Mouse (Mus musculus): Measurements from ENCODE around the gene Dph2. TPM values are rescaled to one million over a fixed set of nuclear protein-coding genes. Genes with fewer than 3 reads are reported as not detected.
A peak's percentile ranks its signal among the peaks of the same experiment; 100 is the strongest.

Gene Dph2
- polyA plus RNA-seq, 1 experiment from 2014 or later = 18.2 TPM

GRCm38 (mm10) chr4:117869317-117869716 is 22.5 kb downstream of the Dph2 start:
- Histone ChIP-seq H3K4me2 (no peak overlapping the region), H3K9ac (no peak overlapping the region), H3K36me3 (peaks cover 7% of the 10 kb centered on the region), H3K27me3 (0 out of 2 replicates have a peak, but pooled peaks cover 4% of the 10 kb centered on the region), H3K27ac (no peak overlapping the region), H3K4me1 (peaks cover 24% of the 10 kb centered on the region), H3K9me3 (no peaks in the 10 kb centered on the region), H3K4me3 (no peak overlapping the region)
- ATAC-seq (ENCODE audit: borderline replicate concordance, extremely low read depth, low FRiP score, low TSS enrichment) = no peak
- WGBS = 59% methylated on average over 9 of the region's 9 CpGs

GRCm38 (mm10) chr4:117867823-117868222 is 24.0 kb downstream of the Dph2 start:
- Histone ChIP-seq H3K36me3 (no peaks in the 10 kb centered on the region), H3K4me1 (peaks cover 23% of the 10 kb centered on the region), H3K4me3 (no peak overlapping the region), H3K9me3 (no peaks in the 10 kb centered on the region), H3K9ac (no peak overlapping the region), H3K4me2 (peak overlapping the region; percentile 20), H3K27me3 (0 out of 2 replicates have a peak, but pooled peaks cover 4% of the 10 kb centered on the region), H3K27ac (no peak overlapping the region)
- WGBS = 19% methylated on average over 24 of the region's 24 CpGs
- ATAC-seq (ENCODE audit: borderline replicate concordance, extremely low read depth, low FRiP score, low TSS enrichment) = no peak

GRCm38 (mm10) chr4:117867000-117867399 is 24.8 kb downstream of the Dph2 start:
- Histone ChIP-seq H3K27me3 (0 out of 2 replicates have a peak, but pooled peaks cover 4% of the 10 kb centered on the region), H3K9ac (no peak overlapping the region), H3K4me1 (peaks cover 22% of the 10 kb centered on the region), H3K9me3 (no peaks in the 10 kb centered on the region), H3K36me3 (no peaks in the 10 kb centered on the region), H3K4me2 (no peak overlapping the region), H3K27ac (no peak overlapping the region), H3K4me3 (no peak overlapping the region)
- ATAC-seq (ENCODE audit: borderline replicate concordance, extremely low read depth, low FRiP score, low TSS enrichment) = no peak
- WGBS = 43% methylated on average over 6 of the region's 6 CpGs

GRCm38 (mm10) chr4:117866083-117866482 is 25.7 kb downstream of the Dph2 start:
- Histone ChIP-seq H3K4me2 (peak overlapping the region; percentile 1; the same call in 1 of the 2 replicates), H3K27ac (0 out of 2 replicates have a peak overlapping the region, but pooled peaks have one; percentile 21), H3K27me3 (0 out of 2 replicates have a peak, but pooled peaks cover 4% of the 10 kb centered on the region), H3K36me3 (no peaks in the 10 kb centered on the region), H3K4me1 (peaks cover 24% of the 10 kb centered on the region), H3K9me3 (no peaks in the 10 kb centered on the region), H3K9ac (no peak overlapping the region), H3K4me3 (no peak overlapping the region)
- 52% methylated on average over 9 of the region's 9 CpGs for WGBS
- peak; percentile 46; the same call in 1 of the 2 replicates for ATAC-seq (ENCODE audit: borderline replicate concordance, extremely low read depth, low FRiP score, low TSS enrichment)

- no peak overlapping the region for H3K9ac ChIP-seq
- no peak overlapping the region for H3K27ac ChIP-seq
- 45% methylated on average over 4 of the region's 4 CpGs for WGBS
- no peaks in the 10 kb centered on the region for H3K9me3 ChIP-seq
- no peaks in the 10 kb centered on the region for H3K36me3 ChIP-seq
- H3K4me2 ChIP-seq = no peak overlapping the region
- no peak overlapping the region for H3K4me3 ChIP-seq
- ATAC-seq (ENCODE audit: borderline replicate concordance, extremely low read depth, low FRiP score, low TSS enrichment) = no peak
- 0 out of 2 replicates have a peak, but pooled peaks cover 4% of the 10 kb centered on the region for H3K27me3 ChIP-seq
- H3K4me1 ChIP-seq = peaks cover 24% of the 10 kb centered on the region
Measured at GRCm38 (mm10) chr4:117862823-117863222, 29.0 kb downstream of the Dph2 start.

- no peak overlapping the region for H3K4me3 ChIP-seq
- no peak for ATAC-seq (ENCODE audit: borderline replicate concordance, extremely low read depth, low FRiP score, low TSS enrichment)
Measured at GRCm38 (mm10) chr4:117860570-117860969, 31.3 kb downstream of the Dph2 start.

GRCm38 (mm10) chr4:117858794-117859193 is 33.0 kb downstream of the Dph2 start:
- WGBS = 53% methylated on average over 3 of the region's 3 CpGs
- Histone ChIP-seq H3K4me2 (no peak overlapping the region), H3K4me1 (peaks cover 15% of the 10 kb centered on the region), H3K27me3 (no peaks in the 10 kb centered on the region), H3K4me3 (no peak overlapping the region), H3K9me3 (no peaks in the 10 kb centered on the region), H3K27ac (no peak overlapping the region), H3K36me3 (no peaks in the 10 kb centered on the region), H3K9ac (no peak overlapping the region)
- no peak for ATAC-seq (ENCODE audit: borderline replicate concordance, extremely low read depth, low FRiP score, low TSS enrichment)

More at GRCm38 (mm10) chr4:117860570-117860969, 31.3 kb downstream of the Dph2 start:
- Histone ChIP-seq H3K4me2 (no peak overlapping the region), H3K27ac (no peak overlapping the region), H3K27me3 (no peaks in the 10 kb centered on the region), H3K9ac (no peak overlapping the region), H3K36me3 (no peaks in the 10 kb centered on the region), H3K9me3 (no peaks in the 10 kb centered on the region), H3K4me1 (peaks cover 12% of the 10 kb centered on the region)
- WGBS = 81% methylated on average over 9 of the region's 9 CpGs

GRCm38 (mm10) chr4:117855146-117855545 is 36.7 kb downstream of the Dph2 start:
- Histone ChIP-seq H3K27me3 (no peaks in the 10 kb centered on the region), H3K9ac (no peak overlapping the region), H3K4me1 (0 out of 2 replicates have a peak, but pooled peaks cover 5% of the 10 kb centered on the region), H3K4me2 (no peak overlapping the region), H3K27ac (no peak overlapping the region), H3K36me3 (no peaks in the 10 kb centered on the region), H3K9me3 (no peaks in the 10 kb centered on the region), H3K4me3 (no peak overlapping the region)
- 44% methylated on average over 9 of the region's 9 CpGs for WGBS
- ATAC-seq (ENCODE audit: borderline replicate concordance, extremely low read depth, low FRiP score, low TSS enrichment) = no peak

GRCm38 (mm10) chr4:117852152-117852868 is 39.5 kb downstream of the Dph2 start:
- no peaks in the 10 kb centered on the region for H3K27me3 ChIP-seq
- no peak overlapping the region for H3K4me2 ChIP-seq
- H3K4me1 ChIP-seq = 0 out of 2 replicates have a peak, but pooled peaks cover 7% of the 10 kb centered on the region
- no peaks in the 10 kb centered on the region for H3K36me3 ChIP-seq
- WGBS = 75% methylated on average over 10 of the region's 10 CpGs
- no peaks in the 10 kb centered on the region for H3K9me3 ChIP-seq
- H3K9ac ChIP-seq = no peak overlapping the region
- no peak for ATAC-seq (ENCODE audit: borderline replicate concordance, extremely low read depth, low FRiP score, low TSS enrichment)
- H3K27ac ChIP-seq = no peak overlapping the region
- H3K4me3 ChIP-seq = no peak overlapping the region

- Histone ChIP-seq H3K27ac (no peak overlapping the region), H3K36me3 (no peaks in the 10 kb centered on the region), H3K4me1 (0 out of 2 replicates have a peak, but pooled peaks cover 10% of the 10 kb centered on the region), H3K9ac (no peak overlapping the region), H3K4me2 (no peak overlapping the region), H3K27me3 (no peaks in the 10 kb centered on the region), H3K9me3 (no peaks in the 10 kb centered on the region), H3K4me3 (no peak overlapping the region)
- ATAC-seq (ENCODE audit: borderline replicate concordance, extremely low read depth, low FRiP score, low TSS enrichment) = no peak
- 68% methylated on average over 7 of the region's 7 CpGs for WGBS
Measured at GRCm38 (mm10) chr4:117850871-117851270, 41.0 kb downstream of the Dph2 start.

- Histone ChIP-seq H3K9me3 (no peaks in the 10 kb centered on the region), H3K4me1 (0 out of 2 replicates have a peak, but pooled peaks cover 8% of the 10 kb centered on the region)
Measured at GRCm38 (mm10) chr4:117850176-117850575, 41.7 kb downstream of the Dph2 start.

GRCm38 (mm10) chr4:117849506-117849905 is 42.3 kb downstream of the Dph2 start:
- Histone ChIP-seq H3K36me3 (no peaks in the 10 kb centered on the region), H3K9me3 (no peaks in the 10 kb centered on the region), H3K9ac (no peak overlapping the region), H3K4me2 (no peak overlapping the region), H3K27me3 (no peaks in the 10 kb centered on the region), H3K27ac (no peak overlapping the region), H3K4me3 (no peak overlapping the region), H3K4me1 (0 out of 2 replicates have a peak, but pooled peaks cover 5% of the 10 kb centered on the region)
- ATAC-seq (ENCODE audit: borderline replicate concordance, extremely low read depth, low FRiP score, low TSS enrichment) = no peak
- 79% methylated on average over 5 of the region's 5 CpGs for WGBS

More at GRCm38 (mm10) chr4:117850176-117850575, 41.7 kb downstream of the Dph2 start:
- Histone ChIP-seq H3K27me3 (no peaks in the 10 kb centered on the region), H3K9ac (no peak overlapping the region), H3K27ac (no peak overlapping the region), H3K4me3 (no peak overlapping the region), H3K4me2 (no peak overlapping the region), H3K36me3 (no peaks in the 10 kb centered on the region)
- no peak for ATAC-seq (ENCODE audit: borderline replicate concordance, extremely low read depth, low FRiP score, low TSS enrichment)
- WGBS = 81% methylated on average over 7 of the region's 7 CpGs

All from lung, embryonic 15.5 days (tissue).